Mouse (Mus musculus) cortical plate, adult 2 months (tissue): ENCODE measurements around the gene Fxyd7.

ENCODE experiments used
- CTCF ChIP-seq: fragments of 200-500 bp; IDR thresholded peaks from 2 replicates; pipeline ENCODE4 v1.5.1; 2011; ENCODE audit warnings: mild to moderate bottlenecking, control low read depth, low read length; ENCODE audit not compliant: insufficient read depth; ENCODE audit errors: extremely low read depth
- POLR2A ChIP-seq: fragments of 200-500 bp; IDR thresholded peaks from 2 replicates; pipeline ENCODE4 v1.6.1; 2011; ENCODE audit warnings: mild to moderate bottlenecking, low read length, control low read depth; ENCODE audit not compliant: insufficient read depth; ENCODE audit errors: extremely low read depth

DNA sequence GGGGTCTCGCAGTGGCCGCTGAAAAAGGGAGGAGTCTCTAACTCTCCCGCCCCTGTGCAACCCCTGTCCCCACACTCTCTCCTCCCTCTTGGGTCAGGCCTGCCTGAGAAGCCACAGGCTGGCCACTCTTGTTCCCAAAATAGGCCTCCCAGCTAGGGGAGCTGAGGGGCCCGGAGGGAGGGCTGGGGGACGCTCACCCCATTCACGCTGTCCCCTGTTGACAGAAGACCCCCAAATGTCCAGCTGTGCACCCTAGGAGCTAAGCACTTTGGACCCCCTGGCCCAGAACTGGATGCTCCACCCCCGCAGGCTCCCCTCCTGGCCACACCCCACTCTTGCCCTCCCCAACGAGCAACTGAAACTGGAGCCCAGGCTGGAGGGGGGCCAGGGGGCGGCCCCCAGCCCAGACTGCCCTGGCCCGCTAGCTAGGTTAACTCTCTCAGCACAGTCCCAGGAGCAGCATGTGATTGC lies 4.1 kb upstream of the Fxyd7 start:
- TF ChIP-seq CTCF (no peak), POLR2A (no peak)
